Mouse (Mus musculus): ENCODE measurements around the gene Atp13a4.

The Atp13a4 gene

DNA sequence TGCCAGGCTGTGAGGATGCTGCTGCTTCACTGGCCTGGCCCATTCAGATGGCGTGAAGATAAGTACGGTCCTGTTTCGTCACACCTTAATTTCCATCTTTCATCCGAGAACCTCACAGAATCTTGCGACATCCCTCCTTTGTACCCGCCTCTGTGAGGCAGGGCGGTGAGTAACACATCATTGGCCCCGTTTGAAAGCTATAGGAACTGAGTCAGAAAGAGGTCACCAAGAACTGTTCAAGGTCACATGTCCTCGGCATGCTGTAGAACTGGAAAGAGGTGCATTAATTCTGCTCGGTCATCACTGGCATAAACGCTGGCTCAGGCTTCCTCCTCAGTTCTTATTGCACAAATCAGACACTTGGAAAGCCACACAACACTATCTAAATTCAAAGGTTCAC is at the start of gene Atp13a4:
Gene Atp13a4, minus strand, starts transcription at position 36 of the 400 bp plus-strand sequence.
- no peak for DNase-seq

DNA sequence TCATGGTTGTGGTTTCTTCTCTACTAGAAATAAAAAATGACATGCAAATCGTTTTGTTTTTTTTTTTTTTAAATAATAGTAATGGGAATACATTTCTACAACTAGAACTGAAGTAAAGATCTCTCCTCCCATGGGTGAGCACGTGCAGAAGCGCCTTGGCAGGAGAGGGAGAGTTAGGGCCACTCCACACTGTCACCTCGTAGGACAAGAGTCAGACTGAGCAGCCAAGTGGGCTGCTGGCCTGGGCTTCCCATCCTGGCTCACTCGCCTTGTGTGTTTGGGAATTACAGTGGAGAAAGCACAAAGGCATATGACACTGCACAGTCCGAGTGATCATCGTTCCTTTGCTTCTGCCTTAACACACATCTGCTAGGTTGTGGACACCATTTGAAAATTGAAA is 47.5 kb upstream of the Atp13a4 start:
- DNase-seq: no peak

DNA sequence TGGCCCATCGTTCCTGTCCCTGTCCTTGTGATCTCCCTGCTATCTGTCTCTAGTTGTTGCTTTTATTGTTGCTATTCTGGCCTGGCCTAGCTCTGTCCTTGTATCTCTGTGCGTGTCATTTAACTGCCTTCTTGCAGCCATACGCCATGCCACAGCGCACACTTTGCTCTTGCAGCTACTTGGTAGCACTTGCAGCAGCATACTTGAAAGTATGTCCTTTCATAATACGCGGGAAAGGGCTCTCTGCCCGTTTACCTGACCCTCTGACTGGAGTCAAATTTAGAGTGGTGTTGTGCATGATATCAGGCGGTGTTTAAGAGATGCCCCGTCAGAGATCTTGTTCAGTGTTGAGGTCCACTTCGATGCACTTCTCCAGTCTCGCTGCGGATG is 35.1 kb upstream of the Atp13a4 start:
- no peak for DNase-seq

DNA sequence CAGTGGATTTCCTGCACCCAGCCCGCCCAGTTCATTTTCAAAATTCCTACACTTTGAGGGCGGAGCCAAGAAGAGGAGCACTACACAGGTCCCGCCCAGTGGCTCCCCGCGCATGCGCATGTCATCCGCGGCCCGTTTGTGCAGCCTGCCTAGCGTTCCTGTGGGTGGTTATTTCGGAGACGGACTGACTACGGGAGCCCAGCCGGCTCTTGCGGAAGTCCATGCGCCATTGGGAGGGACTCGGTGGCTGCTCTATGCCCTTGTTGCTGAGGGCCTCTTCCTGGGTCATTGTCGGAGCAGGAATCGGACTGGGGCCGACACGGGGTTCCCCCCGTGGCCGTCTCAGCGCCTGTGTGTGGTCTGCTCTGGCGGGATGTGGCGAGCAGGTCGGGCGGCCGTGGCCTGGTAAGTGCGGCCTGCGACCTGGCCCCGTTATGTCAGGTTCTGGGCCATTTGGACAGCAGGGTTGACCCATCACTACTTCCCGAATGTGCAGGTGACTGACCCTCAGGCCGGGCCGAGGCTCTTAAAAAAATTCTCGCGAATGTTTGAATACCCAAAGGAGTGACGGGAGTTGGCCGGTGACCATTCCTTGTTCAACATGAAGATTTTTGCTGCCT is 34.6 kb upstream of the Atp13a4 start, which contains the start of gene Opa1:
Gene Opa1, plus strand, starts transcription at position 168 of the 620 bp plus-strand sequence.
- DNase-seq: peak; percentile 98 to 99

DNA sequence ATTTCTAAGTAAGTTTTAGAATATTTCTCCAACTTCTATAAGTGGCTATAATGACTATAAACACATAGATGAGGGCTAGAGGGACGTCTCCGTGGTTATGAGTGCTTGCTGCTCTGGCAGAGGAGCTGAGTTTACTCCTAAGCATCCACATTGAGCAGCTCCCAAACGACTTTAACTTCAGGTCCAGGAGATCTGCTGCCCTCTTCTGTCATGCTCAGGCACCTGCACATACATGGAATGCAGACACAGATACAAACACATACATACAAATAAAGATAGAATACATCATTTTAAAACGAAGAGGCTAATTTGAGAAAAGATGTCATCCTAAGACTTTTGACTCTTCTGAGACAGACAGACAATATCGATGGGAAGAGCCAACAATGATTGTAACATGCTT is 31.0 kb upstream of the Atp13a4 start:
- DNase-seq: no peak

DNA sequence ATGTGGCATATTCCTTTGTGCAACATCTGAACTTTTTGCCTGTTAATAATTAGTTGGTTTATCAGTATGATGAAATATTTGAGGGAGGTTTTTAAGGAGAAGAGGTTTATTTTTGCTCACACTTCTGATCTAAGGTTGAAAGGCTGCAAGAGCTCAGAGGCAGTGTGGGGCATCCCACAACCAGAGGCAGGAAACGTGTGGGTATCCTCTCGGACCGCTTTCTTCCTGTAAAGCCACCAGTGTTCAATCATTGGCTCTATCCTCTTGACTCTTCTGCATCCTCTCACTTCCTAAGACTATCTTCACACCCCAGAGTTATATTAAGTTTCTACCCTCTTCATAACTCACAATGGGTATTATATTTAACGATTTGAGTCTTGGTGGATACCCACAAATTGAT is 29.3 kb upstream of the Atp13a4 start:
- no peak for DNase-seq

DNA sequence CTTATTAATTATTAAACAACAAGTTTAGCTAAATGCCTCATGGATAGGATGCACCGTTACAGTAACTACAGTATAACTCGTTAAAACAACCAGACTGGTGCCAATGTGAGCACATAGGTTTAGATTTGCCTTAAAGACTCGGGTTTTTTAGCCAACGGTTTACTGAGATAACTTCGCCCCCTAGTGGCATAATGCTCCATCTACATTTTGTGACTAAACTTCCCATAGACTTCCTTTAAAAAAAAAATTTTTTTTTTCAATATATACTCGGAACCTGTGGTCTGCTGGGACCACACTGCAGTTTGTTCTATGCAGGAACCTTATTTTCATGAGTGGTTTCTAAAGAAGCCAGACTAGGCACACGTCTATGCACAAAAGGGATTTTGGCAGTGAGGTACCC is 16.2 kb upstream of the Atp13a4 start:
- DNase-seq: peak in 1 of 2 experiments; percentile 55

DNA sequence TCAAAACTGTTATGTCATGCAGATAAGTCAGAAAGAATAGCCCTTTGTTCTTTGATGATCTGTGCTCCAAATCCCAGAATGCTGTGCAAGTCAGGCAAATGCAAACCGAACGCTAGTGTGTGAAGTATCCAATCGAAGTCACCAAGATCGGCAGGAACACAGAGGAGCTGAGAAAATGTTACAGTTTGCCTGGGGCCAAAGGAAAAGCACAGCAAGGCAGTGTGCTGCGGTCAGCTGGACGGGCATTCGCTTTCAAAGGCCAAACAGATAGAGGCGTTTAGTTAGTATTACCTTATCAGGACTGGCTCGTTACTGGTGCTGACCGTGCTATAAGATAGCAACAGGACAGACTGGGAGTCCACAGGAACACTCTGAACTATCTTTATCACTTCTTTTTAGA is 15.8 kb upstream of the Atp13a4 start:
- DNase-seq: peak in 1 of 2 experiments; percentile 4

DNA sequence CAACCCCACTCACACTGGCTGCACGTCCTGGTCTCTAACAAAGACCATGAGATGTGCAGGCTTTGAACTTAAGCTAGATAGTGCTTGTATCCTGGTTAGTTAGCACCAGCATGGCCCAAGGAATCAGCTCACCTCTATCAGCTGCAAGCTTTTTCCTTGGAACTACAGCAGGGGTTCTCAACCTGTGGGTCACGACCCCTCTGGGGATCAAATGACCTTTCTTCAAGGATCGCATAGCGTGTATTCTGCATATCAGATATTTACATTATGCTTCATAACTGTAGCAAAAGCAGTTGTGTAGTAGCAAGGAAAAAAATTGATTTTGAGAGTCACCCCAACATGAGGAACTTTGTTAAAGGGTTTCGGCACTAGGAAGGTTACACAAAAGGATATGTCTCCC is 15.0 kb upstream of the Atp13a4 start:
- DNase-seq: no peak

DNA sequence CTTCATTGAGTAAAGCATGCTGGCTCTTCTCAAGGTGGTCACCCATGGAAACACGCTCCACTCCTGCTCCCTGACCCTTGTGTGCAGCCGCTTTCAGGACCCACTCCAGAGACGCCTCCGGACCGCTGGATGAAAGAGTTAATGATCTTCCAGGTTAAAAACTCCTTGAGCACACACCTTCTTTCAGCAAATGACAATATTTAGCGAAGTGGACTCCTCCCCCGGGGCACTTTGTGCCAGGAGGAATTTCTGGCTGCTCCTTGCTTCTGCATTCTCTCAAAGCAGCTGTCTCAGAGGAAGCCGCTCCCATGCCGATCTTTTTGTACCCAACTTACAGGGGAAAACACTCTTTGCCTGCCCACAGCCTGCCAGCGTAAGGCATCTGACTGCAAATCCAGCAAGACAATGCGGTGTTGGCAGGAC is 3.4 kb downstream of the Atp13a4 start:
- DNase-seq: peak; percentile 10 to 32

DNA sequence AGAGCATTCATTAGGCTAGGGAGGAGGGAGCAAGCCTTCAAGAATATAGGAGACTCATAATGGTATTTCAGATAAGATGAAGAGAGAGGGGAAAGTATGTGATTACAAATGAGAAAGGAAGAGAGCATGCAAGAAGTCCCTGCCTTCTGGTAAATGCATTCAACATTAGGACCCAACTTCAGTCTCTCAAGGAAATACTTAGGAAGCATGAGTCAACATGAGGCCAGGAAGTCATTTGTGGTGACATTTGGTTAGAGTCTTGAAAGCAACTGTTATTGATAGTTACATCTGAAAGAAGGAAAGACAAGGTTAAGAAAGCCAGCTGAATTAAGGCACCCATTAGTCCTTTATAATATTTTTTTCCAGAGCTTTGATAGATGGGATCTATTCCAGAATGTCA is 4.8 kb downstream of the Atp13a4 start:
- no peak for DNase-seq

DNA sequence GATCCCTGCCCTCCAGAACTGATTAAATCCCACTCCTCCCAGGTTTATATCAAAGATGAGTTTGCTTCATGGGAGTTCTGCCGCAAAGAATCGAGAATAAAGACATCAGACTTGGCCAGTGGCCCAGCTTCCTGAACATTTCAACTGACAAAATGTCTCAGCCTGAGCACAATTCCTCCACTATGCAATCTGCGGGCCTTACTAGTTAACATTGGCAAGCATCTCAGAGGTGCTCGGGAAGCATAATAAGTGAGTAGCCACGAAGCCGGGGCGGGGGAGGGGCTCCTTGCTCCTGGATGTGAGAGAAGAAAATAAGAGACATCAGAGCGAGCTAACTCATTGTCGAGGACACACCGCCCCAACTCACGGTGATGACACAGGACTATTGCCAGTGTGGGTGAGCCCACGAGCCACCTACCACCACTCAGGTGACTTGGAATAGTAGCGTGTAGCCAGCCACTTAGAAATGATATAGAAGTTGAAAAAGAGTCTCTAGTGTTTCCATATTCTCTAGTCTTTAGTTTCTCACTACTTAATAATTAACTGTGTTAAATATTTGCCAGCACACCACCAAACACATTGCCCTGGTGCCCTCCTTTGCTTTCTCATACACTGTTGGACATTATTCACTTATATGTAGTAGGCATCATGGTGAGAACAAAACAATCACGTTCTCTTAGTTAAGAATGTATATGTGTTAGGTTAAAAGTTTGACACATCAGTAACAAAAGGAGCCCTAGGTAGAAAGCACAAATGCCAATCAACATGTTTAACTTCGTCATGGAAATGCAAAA is 8.1 kb downstream of the Atp13a4 start:
- DNase-seq: no peak

DNA sequence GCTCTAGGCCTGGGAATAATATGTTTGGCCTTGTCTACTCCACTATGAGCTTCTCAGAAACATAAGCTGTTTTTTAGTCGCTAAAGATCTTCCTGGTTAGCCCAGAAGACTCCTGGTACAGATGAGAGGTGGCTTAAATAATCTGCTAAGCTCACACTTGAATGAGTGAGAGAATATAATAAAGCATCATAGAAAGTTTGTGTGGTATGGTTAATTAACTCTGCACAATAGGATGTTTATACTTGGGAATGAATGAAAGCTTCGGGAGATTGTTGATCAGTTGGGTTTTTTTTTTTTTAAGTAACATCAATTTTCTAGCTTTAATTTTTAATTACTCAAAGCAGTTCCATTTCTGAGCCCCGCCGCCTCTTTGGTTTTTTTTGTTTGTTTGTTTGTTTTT is 8.8 kb downstream of the Atp13a4 start:
- no peak for DNase-seq

DNA sequence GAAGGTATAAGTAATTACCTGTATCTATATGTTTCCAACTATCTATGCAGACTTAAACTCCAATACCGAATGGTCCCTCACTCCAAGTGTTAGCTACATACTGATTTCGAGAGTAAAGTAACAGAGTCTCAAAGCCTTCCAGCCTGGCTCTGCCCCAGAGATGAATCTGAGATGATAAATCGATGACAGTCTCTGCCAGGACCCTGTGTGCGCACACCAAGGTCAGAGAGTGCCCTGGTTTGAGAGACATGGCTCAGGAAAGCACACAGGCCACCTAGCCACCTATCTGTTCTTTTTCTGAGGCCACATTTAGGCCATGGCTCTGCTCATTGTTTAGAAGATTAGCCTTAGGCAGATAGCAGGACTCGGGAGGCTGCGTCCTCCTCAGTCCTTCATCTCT is 11.0 kb downstream of the Atp13a4 start:
- DNase-seq: no peak

DNA sequence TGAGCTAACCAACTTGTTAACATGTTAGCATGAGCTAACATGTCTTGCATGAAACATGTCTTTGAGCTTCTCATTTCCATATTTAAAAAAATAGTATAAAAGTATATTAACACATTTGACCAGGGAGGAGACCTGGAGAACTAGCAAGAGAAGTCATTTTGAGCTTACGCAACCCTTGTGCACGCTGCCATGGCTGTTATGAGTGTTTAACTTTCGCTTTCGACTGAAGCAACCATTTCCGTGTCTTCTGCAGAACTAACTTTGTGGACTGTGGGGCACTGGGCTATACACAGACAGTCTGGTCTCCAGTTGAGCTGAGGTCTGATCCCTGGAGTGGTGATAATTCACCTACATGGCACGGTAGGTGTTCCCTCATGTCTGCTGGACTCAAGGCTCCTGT is 17.6 kb downstream of the Atp13a4 start:
- DNase-seq: no peak

DNA sequence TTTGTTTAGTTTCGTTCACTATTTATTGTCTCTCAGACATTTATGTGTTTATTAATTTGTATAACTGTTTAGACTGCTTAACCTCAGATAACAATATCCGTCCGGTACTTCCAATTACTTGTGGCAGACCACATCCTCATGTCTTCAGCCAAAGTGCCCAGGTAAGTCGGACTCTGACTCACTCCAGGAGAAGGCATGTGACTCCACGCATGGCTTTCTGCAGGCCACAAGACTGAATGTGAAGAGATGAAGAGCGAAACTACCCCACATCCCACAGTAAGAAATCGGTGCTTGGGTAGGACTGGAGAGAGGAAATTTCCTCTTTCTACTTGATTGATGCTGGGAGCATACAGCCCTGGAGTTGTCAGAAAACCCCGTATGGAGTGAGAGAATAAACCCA is 18.1 kb downstream of the Atp13a4 start:
- no peak for DNase-seq

DNA sequence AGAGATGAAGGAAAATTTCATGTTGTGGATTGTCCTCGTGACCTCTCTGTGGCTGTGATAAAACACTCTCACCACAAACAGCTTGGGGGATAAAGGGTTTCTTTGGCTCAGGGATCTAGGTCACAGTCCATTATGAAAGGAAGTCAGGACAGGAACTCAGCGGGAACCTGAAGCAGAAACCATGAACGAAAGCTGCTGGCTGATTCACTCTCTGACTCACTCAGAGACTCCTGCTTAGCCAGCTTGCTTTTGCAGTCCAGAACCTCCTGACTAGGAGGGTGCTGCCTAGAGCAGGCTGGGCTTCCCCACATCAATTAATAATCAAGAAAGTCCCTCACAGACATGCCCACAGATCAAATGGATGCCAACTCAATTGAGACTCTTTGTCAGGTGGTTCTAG is 32.2 kb downstream of the Atp13a4 start:
- DNase-seq: no peak

DNA sequence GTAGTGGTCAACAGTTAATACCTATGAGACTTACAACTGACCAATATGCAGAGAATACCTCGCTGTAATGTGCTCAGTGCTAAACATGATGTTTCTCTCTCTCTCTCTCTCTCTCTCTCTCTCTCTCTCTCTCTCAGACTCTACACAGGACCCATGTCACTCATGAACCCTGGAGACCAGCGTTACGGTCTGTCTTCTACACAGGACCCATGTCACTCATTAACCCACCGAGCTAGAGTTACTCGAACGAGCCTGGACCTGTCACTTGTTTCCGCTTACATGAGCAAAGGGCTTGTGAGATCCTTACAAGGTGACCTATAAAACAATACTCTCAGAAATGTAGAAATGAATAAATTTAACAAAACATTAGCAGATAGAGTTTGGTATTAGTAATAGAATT is 33.9 kb downstream of the Atp13a4 start:
- DNase-seq: no peak

DNA sequence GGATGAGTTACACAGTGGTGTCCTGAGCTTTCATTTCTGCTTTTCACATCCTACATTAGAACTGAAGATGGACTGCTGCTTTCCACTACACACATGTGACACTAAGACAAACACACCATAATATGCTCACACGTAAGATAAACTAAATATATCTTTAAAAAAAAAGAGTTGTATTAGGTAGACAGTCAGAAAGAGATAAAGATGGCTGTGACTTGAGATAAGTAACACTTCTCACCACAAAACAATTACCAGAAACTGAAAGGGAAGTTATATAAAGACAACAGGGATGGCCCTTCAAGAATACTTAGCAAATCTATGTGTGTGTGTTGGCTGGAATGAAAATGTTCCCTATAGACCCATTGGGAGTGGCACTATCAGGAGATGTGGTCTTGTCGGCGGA is 34.8 kb downstream of the Atp13a4 start:
- DNase-seq: no peak

DNA sequence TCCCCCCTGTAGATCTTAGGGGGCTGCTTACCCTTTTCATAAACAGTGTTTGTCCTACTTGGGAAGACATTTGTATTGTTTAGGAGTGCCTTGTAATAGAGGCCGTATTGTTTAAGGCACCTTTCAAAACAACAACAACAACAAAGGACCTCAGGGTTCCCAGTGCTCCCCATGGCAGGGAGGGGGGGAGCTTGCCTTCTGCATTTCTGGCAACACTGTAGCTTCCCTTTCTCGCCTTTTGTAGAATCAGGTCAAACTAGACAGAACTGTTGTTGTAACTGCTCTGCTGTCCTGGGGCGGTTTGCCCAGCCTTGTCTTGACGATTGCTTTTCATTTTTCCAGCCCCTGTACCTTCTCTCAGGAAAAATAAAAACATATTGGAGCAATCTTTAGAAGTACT is 40.0 kb downstream of the Atp13a4 start:
- no peak for DNase-seq

DNA sequence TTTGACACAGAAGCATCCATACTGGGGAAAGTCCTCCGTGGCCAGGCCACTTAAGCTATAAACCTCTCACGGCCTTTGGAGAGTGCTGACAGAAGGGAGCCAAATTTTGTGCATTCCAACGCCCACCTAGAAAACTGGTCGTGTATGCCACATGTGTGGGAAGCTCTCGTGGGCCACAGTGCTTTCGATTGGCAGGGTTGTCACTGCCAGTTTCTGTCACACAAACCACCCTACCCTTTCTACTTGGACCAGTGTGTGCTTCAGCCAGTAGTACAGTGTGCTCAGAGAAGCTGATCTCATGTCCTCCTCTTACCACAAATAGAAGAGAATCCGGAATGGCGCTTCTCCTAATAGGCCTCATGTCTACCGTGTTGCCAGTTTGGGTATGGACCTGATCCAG is 40.5 kb downstream of the Atp13a4 start:
- DNase-seq: no peak

DNA sequence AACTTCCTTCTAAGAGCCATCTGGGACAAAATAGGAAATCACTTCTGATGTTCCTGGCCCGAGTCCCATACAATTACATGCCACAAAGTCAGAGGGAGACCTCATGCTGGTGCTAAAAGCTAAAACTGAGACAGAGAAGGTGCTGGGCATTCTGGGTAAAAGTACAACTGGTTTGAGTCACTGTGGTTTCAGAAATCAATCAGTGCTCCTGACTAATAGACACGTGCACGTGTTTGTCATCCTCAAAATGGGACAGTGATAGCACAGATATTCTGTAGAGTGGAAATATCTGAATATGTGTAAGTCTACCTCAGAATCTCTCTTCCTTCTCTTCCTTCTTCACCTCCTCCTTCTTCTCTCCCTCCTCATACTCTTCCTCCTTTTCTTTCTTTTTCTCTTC is 53.6 kb downstream of the Atp13a4 start:
- no peak for DNase-seq

DNA sequence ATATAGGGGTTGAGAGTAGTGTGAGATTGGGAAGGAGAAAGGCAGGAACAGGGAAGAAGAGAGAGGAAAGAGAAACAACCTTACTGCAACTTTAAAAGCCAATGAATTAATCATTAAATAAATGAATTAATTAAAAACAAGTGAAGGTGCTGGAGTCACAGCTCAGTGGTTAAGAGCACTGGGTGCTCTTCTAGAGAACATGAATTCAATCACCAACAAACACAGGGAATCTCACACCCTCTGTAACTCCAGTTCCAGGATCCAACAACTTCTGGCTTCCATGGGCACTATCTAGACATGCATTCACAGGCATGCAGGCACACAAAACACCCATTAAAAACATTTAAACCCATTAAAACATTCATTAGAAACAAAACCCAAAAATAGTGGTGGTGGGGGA is 63.2 kb downstream of the Atp13a4 start:
- no peak for DNase-seq

DNA sequence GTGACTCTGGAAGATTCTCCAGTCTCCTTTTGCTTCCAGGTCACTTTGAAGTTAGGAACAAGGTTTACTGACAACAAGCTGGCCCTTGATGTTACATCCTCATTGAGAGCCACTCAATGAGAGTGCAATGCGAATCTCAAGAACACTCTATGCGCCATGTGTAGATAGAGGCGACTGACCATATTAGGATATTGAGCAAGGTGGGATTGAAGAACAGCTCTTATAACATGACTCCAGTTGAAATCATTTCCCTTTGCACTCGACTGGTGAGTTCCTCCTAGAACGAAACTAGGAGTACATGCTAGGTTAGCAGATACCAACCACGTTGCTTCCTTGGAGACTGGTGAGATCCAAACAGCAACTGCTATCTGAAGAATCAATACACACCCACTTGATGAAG is 64.3 kb downstream of the Atp13a4 start:
- DNase-seq: peak in 1 of 2 experiments; percentile 24

DNA sequence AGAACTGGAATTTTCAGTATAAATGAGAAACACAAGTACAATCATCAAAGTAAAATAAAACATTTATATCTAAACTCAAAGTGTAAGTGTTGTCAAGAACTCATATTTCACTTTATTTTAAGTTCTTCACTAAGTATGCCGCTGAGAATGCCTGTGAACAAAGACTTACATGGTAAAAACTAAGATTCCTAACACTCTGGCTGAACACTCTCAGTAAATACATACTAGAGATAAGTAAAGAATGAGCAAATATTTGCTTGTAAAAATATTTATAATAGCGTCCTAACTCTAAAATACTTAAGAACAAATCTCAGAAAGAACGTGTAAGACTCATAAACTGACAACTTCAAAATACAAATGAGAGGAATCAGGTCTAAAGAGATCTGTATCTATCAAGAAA is 80.9 kb downstream of the Atp13a4 start:
- no peak for DNase-seq

Measured in lung, postnatal 4 days (tissue).